Mouse (Mus musculus): ENCODE results near the gene Gm21970.

Gm21970 gene
- long read RNA-seq, experiment 1: 0 reads
- long read RNA-seq, experiment 2: 0 reads

- intact Hi-C loops (cut with DNase I): no loop called here
Measured at GRCm38 (mm10) chr16:91391421-91391820, at the start of gene Gm21970. TSS of gene Gm21970 (plus strand) at chr16:91391721.

DNA sequence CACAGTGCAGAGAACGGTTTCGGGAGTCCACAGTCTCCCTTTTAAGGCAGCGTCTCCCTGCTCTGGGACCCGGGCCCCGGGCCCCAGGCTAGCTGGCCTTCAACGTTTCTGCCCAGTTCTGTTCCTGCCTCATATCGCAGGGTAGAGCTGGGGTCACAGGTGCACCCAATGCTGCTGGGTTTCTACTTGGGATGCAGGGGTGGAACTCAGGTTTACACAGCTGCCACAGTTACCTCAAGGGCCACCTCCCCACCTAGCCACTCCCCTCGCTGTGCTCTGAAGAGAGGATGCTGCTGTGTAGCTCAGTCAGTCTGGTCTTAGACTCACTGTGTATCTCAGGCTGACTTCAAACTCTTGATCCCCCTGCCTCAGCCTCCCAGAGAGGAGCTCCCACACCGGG lies 45.0 kb upstream of the Gm21970 start:
- intact Hi-C loops (cut with DNase I): no loop called here

DNA sequence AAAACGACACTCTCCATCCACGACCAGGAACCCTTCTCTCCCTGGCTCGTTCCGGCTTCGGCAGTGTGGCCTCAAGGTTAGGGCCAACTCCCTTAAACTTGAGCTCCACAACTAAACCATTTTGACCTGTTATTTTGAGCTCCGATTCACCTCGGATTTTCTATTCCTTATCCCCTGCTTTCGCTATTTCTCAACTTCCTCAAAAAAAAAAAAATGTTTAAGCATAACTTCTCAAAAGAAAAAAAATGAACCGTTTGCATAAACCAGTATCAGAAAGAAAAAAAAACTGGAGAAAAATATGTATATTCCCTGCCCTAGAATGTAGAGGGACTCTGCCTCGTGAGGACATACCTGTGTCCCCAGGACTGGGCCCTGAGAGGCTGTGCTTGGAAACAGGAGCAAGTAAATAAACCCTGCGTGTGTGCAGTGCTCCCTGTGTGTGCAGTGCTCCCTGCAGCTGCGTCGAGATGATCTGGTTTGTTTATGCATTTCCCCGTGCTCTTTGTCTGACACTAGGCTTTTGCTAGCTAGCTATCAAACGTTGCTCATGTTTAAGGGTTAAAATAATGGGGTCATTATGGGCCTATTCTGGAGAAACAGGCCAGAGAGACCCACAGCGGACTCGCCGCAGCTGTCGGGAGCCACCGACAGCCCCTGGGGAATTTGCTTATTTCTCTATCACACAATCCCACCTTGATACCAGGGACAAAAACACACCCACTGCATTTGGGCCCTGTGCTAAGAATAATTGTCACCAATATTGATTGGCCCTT lies 43.8 kb upstream of the Gm21970 start:
- intact Hi-C loops (cut with DNase I): no loop called here

DNA sequence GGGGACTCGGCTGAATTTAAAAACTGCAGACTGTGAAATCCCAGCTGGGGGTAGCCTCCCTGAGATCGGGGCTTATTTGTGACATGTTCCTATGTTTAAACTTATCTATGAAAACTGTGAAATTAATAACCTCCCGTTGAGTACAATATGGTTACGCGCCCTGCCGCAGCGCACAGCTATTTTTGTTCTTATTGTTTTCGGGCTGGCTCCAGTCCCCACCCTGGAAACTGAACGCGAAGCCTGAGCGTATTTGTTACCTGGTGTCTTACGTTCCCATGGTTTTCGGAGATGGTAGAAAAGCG lies 43.3 kb upstream of the Gm21970 start:
- intact Hi-C loops (cut with DNase I): no loop called here

GRCm38 (mm10) chr16:91348588-91349330 lies 42.8 kb upstream of the Gm21970 start:
- intact Hi-C loops (cut with DNase I): no loop called here

DNA sequence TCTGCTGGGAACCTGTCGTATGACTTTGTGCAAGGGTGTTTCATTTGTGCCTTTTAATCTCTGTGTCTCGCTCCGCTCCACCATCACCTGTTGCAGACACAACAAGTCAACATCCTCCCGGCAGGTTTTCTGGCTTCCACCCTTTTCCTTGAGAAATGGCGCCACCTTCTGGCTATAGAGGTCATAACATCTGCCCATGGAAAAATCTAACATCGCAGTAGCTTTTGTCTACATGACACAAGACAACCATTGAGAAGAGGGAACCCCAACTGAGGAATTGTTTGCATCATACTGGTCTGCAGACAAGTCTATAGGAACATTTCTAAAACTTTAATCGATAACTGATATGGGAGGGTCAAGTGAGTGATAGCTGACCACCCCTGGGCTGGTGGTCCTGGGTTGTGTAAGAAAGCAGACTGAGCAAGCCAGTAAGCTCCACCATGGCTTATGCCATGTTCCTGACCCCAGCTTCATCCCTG lies 39.4 kb upstream of the Gm21970 start:
- intact Hi-C loops (cut with DNase I): loop anchor here (1.0 kb wide), 1 partner anchor 271 kb away; no protein-coding TSS in a partner anchor

GRCm38 (mm10) chr16:91352749-91353148 lies 38.8 kb upstream of the Gm21970 start:
- intact Hi-C loops (cut with DNase I): loop anchor here (1.0 kb wide), 1 partner anchor 271 kb away; no protein-coding TSS in a partner anchor

- intact Hi-C loops (cut with DNase I): no loop called here
Measured at GRCm38 (mm10) chr16:91353177-91353576, 38.3 kb upstream of the Gm21970 start.

DNA sequence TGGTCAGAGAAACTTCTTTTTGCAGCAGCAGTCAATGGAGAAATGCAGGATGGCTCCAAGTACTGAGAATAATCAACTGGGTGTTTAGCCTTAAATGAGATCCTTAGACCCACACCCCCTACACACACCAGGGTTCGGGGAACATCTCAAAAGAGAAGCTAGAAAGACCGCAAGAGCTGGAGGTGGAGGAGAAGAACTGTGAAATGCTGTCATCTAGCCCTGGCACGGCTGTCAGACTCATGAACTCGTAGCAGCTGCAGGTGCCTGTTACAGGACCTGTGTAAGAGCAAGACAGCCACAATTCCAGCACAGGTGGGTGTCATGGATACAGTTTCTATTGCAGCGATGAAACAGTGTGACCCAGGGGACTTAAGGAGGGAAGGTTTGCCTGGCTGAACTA lies 37.9 kb upstream of the Gm21970 start:
- intact Hi-C loops (cut with DNase I): no loop called here

DNA sequence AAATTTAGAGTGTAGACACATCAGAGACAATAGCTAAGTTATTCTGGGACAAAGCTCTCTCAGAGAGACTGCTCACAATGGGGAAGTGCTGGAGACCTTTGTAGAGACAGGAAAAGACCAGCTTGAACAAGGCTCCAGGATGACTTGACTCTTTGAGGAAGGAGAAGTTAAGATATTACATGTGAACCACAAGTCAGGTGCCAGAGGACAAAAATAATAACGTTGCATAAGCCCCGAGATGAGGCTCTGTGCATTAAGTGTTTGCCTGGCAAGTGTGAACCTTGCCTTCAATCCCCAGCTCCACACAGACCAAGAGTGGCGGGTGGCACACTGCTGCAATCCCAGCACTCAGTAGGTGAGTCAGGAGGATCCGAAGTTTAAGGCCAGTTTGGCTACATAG lies 36.9 kb upstream of the Gm21970 start:
- intact Hi-C loops (cut with DNase I): no loop called here

DNA sequence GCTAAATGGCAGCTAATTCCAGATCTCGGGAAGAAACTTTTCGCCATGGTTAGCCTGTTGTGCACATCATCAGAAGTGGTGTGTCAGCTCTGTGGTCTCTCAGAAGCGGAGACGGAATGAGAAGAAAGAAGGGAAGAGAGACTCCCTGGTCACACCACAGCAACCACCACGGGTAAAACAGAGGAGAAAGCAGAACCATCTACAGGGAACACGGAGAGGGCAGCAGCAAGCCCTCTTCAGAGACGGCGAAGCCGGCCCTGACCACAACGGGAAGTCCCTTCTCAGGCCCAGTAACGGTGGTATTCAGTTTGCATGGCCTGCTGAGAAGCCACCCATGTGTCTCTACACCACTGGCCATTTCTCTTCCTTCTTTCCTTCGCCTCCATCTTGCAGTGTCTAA lies 36.4 kb upstream of the Gm21970 start:
- intact Hi-C loops (cut with DNase I): loop anchor here (5.0 kb wide), 1 partner anchor 107 kb away; no protein-coding TSS in a partner anchor

DNA sequence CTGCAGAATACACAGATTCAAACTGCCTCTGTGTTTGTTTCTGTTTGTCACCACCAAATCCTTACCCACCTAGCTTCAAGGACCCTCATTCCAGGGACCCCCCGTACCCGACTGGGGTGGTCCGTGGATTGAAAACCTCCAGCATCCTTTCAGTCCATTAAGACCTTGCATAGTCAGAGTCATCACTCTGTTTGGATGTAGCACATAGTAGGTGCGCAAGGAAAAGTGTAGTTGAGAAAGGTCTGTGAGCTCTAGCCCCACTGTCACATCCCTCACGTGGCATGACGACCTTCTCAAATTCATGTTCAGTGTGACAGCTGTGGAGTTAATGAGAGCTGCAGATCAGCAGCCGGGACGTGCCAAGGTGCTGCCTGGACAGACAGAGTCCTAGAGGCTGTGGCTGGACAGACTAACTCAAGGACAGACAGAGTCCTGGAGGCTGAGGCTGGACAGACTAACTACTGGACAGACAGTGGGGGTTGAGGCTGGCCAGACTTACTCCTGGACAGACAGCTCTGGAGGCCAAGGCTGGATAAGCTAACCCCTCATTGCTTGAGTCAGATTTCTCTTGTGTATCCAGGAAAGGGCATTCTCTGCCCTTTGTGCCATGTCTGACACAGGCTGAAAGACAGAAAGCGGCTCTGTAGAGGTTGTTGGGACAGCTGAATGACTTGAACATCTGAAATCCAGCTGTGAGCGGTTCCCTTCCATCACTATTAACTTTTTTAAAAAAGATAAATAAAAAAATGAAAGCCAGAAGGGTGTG lies 34.6 kb upstream of the Gm21970 start:
- intact Hi-C loops (cut with DNase I): loop anchor here (5.0 kb wide), 1 partner anchor 105 kb away; no protein-coding TSS in a partner anchor

DNA sequence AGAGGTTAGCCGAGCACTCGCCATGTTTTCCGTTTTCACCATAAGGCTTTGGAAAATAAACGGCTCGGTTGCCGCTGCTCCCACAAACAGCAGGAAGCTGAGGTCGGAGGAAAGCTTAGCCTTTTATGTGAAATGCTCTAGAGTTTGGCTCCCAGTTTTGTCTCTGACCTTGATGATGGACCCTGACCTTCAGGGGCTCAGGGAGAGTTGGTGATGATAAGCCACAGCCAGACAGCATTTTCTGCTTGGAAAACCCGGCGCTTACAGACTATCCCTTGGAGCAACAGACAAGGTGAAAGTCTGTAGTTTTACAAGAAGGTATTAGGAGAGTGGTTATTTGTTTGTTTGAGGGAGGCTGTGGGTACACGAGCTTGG lies 34.0 kb upstream of the Gm21970 start:
- intact Hi-C loops (cut with DNase I): loop anchor here (5.0 kb wide), 1 partner anchor 105 kb away; no protein-coding TSS in a partner anchor

GRCm38 (mm10) chr16:91358555-91358954 lies 33.0 kb upstream of the Gm21970 start:
- intact Hi-C loops (cut with DNase I): loop anchor here (5.0 kb wide), 1 partner anchor 104 kb away; no protein-coding TSS in a partner anchor

GRCm38 (mm10) chr16:91359531-91359930 lies 32.0 kb upstream of the Gm21970 start:
- intact Hi-C loops (cut with DNase I): loop anchor here (5.0 kb wide), 1 partner anchor 103 kb away; no protein-coding TSS in a partner anchor

- intact Hi-C loops (cut with DNase I): loop anchor here (5.0 kb wide), 2 partner anchors 47 to 82 kb away; partner anchors contain the start of gene Il10rb
Measured at GRCm38 (mm10) chr16:91360162-91360561, 31.4 kb upstream of the Gm21970 start.

DNA sequence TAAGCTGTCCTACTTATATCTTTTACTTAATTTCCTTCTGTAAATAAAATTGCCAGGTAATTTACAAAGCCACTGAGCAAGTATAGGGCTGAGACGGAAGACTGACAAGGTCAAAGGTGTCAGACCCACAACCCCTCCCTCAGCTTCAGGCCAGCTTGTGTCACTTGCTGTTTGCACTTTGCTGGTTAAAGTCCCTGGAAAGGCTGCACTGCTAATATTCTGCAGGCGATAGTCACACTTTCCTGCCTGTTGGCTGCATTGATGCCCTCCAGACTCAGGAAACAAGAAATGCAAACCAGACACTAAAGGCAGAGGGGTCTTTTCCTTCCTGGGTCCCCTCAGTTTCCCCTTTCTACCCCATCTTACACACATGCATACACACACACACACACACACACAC lies 29.5 kb upstream of the Gm21970 start:
- intact Hi-C loops (cut with DNase I): loop anchor here (5.0 kb wide), 2 partner anchors 45 to 80 kb away; partner anchors contain the start of gene Il10rb

- intact Hi-C loops (cut with DNase I): loop anchor here (5.0 kb wide), 2 partner anchors 45 to 80 kb away; partner anchors contain the start of gene Il10rb
Measured at GRCm38 (mm10) chr16:91362616-91363272, 28.8 kb upstream of the Gm21970 start.

GRCm38 (mm10) chr16:91363483-91363882 lies 28.0 kb upstream of the Gm21970 start:
- intact Hi-C loops (cut with DNase I): loop anchor here (5.0 kb wide), 2 partner anchors 44 to 79 kb away; partner anchors contain the start of gene Il10rb

- intact Hi-C loops (cut with DNase I): no loop called here
Measured at GRCm38 (mm10) chr16:91366567-91366966, 25.0 kb upstream of the Gm21970 start.

Data from adrenal gland (tissue).